Mouse (Mus musculus): Measurements from ENCODE around the gene Rtn1.

Gene Rtn1

DNA sequence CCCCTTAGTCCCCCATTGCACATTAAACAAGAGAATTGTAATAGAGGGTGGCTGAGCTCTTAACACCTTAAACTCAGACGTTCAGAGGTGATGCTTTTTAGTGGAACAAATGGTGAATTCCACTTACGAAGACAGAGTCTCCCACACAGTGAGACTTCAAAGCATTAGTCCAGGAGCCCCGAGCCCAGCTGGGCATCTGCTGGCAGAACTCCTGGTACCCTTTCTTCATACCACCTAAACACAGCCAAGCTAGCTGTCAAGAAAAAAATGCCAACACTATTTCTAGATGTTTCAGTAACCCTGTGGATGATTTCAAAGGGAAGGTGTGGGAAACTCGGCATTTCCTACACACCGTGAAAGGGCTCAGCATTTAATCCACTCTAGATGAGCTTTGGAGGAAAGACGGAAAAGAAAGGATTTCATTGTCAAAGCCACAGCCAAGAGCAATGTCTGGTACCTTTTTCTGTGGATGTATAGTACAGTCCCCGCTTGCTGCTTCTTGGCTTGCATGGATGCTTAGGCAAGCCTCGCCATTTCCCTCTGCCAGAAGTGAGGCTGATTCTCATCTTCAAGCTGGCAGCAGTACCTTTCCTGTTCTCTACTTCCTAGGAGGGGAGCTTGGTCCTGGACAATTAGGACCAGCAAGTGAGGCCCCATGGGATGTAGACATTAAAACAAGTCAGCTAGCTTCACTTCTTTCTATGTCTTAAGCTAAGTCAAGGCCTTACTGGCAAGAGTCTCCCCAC lies 179.2 kb downstream of the Rtn1 start:
- DNase-seq (ENCODE audit: low read depth), result no peak

DNA sequence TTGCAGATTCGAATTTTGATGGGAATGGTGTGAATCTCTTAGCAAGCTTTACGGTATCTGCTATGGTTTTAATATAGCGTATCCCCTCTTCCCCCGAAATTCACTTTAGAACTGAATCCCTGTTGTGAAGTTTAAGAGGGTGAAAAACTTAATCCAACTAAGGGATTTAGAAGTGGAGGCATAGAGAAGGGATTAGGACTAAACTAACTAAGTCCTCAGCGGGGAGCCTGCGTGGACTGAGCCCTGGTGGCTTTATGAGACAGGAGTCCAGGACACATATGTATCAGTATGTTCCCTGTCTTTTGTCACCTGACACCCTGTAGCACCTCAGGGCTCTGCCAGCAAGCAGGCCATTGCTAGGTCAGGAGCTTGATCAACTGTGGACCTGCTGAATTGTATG lies 181.1 kb downstream of the Rtn1 start:
- no peak for DNase-seq (ENCODE audit: low read depth)

DNA sequence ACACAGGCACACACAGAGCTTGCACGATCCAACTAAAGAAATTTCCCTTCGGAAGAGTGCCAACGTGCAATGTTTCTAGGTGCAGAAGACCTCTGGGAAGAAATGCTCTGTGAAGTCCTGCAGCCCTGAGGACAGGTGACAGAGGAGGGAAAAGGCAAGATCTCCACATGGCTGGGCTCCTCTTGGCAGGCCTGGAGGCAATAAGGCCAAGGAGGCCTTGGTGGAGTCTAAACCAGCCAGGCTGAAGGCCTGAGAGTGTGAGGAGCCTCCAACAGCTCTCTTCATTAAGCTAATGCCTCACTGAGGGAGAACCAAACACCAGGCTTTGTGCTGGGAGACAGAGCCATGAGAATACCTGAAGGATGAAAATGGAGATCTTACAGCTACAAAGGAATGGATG lies 183.5 kb downstream of the Rtn1 start:
- no peak for DNase-seq (ENCODE audit: low read depth)

DNA sequence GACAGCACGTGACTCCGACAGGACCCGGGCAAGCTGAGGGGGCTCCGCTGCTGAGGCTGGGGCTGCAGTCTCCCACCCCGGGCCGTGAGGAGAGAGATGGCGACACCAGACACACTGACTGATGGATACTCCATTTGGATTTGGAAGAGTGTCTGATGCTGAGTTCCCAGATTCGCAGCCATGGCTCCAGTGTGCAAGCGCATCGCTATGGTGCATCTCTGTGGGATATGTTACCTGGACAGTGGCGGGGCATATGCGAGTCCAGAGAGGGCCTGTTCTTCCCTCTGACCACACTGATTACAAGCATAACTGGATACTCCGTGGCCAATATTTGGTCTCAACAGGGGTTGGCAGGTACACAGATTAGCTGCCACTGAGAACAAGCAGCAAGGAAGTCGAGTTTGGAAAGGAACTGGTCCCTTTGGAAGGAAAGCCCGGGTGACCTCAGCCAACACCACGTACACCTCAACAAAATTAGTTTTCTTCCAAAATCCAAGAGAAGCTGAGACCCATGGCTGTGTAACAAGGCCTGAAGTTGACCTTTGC lies 185.2 kb downstream of the Rtn1 start:
- DNase-seq (ENCODE audit: low read depth), result no peak

DNA sequence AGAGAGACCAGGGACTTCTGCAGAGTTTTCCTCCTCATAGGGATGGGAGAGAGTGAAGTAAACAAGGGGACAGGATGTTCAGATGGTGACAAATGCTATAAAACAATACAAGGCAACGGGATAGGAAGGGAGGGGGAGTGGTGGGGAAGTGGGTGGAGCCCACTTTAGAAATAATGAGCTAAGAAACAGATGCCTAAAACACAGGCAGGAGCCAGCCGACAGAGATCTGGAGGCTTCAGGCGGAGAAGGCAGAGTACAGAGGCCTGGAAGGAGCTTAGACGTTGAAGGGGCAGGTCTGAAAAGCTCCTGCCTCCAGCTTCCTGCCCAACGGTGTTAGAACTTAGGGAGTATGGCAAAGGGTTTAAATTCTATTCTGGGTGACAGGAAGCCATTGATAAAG lies 195.3 kb downstream of the Rtn1 start:
- DNase-seq (ENCODE audit: low read depth), result no peak

DNA sequence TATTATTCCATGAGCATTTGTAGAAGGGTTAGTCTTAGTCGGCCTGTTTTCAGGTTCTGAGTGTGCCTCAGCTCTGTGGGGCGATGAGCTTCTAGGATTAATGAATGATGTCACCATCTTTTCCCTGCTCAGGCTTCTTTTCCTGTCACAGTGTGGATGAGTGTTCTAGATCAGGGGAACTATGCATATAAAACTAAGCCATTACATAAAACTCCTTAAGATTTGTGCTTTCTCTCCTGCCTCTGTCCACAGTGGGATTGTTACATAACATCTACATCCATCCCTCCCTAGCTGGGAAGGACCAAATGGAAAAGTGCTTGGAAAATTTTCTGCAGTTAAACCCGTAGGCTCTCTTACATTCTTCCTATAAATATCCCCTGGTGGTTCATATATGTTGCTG lies 208.0 kb downstream of the Rtn1 start:
- DNase-seq (ENCODE audit: low read depth), result no peak

DNA sequence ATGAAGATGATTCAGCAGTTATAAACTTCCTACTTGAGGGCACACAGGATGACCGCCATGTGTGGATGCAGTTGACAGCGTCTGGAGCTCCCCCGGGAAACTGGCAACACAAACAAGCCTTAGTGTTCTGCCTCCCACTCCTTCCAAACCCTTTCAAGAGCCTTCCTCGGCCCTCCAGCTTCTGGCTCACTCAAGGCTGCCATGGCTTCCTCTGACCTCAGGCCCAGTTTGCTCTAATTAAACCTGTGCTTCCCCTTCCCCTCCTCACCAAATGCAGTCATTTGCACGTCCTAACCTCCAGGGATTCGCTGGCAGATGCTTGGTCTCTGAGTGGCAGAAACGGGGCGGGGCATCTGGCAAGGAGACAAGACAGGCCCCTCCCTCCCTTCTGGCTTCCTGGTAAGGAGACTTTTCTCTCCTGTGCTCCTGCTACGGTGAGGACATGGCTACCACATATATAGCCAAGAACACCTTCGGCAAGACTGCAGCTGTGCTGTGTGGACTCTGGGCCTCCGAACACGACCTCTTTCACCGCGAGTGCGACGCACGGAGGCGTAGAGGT lies 210.8 kb downstream of the Rtn1 start:
- DNase-seq (ENCODE audit: low read depth), result no peak

DNA sequence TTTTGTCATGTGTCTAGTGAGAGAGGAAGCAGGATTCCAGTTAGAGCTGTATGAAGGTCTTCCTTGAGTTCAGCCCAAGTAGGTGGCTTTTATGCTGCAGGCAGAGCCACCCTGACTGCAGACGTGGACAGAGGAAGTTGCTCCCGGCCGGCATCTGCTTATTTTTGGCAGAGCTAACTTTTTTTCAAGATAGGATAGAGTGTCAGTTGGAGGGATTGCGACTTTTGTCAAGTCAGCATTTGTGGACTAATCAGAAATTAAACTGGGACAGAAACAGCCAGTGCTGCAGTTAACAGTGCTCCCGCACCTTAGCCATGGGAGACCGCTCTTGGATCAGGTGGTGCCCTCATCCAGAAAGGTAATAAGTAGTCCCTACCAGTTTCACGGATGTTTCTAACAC lies 211.4 kb downstream of the Rtn1 start:
- no peak for DNase-seq (ENCODE audit: low read depth)

DNA sequence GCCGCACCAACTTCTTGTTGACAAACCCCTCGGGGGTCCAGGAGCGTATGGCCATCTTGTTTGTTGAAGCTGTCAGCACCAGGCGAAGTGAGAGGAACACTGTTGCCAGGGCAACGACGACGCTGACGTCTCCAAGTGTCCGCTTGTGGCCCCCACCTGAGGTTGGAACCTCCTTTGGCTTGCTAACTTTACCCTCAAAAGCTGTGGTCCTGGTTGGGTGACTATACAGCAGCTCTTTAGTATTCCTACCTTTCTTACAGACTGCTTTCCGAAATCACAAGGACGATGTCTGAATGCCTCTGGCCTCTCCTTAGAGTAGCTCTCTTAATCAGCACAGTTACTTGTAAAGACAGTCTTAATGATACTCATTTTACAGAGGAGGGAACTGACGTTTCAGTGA lies 223.9 kb downstream of the Rtn1 start, which contains the start of gene Ccdc175:
Gene Ccdc175, minus strand, starts transcription at position 101 of the 400 bp plus-strand sequence.
- no peak for DNase-seq (ENCODE audit: low read depth)

DNA sequence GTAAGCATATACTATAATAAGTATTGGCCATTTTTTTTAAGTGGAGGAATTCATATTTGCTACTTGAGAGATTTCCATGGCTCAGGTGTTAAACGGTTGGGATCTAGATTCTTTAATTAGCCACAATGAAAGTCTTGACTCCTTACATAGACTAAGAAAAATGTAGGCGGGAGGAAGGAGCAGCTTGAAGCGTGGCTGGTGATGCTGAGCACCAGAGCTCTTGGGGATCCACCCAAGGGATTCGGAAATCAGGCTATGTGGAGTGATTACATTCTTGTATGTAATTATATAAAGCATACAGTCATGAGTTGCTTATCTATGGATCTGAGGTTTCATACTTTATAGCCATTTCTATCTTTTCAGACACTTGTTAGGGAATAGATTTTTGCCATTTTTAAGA lies 229.3 kb downstream of the Rtn1 start:
- no peak for DNase-seq (ENCODE audit: low read depth)

DNA sequence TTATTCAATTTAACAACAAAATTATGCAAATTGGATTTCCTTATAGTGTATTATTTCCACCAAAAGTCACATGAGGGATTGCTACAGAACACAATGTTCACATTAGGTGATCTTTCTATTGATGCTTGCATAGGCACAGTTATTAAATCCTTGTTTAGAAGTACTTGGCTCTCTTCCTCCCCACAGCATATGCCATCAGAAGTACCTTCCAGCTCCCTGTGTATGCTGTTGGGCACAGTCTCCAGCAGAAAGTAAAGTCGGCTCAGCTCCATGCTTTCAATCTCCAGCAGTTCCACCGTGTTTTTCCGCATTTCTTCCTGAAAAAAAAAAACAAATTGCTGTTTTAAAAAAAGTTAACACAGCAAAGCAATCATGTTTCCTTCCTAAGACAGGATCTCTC lies 230.5 kb downstream of the Rtn1 start:
- DNase-seq (ENCODE audit: low read depth), result no peak
